Comparison of ENCODE assay signal across 12 mouse cellular contexts in genomic region chr2:49730183-49730582, GRCm38 (mm10). TPM values are rescaled to one million over a fixed set of nuclear protein-coding genes. Genes with fewer than 3 reads are reported as not detected.
DNase-seq lines count a peak whose midpoint lies in the region; ATAC-seq lines count a peak whose summit lies in the region.
"Had no signal": no experiment of that assay in that cellular context is flagged by ENCODE, and none has a peak within 500 bp of the region (broad histone marks: within the 10 kb centered on the region; RNA-seq: fewer than 3 reads in every experiment).

No protein-coding gene starts in this region.

- DNase-seq in heart, adult 11 months, result peak; percentile 90
- DNase-seq in heart, adult 8-10 months (ENCODE audit: low spot score), result no peak
- DNase-seq in 416B (ENCODE audit: low read depth), result peak; percentile 81
- DNase-seq in forebrain, embryonic 14.5 days (ENCODE audit: low spot score), result no peak
- no peak for DNase-seq in Muller cell, postnatal 12 days (ENCODE audit: inconsistent ontology term)
- DNase-seq in adrenal gland, postnatal 4 days (ENCODE audit: low spot score in 2 of 2), result no peak
- DNase-seq: adrenal gland, postnatal 25 days; cerebellum, postnatal 36 days; gastrocnemius, adult 2 months had no signal

- H3K4me1 ChIP-seq in liver, embryonic 16.5 days (ENCODE audit: control insufficient read depth, low read depth, low read length), result peaks cover 9% of the 10 kb centered on the region
- peaks cover 9% of the 10 kb centered on the region for H3K4me1 ChIP-seq in forebrain, embryonic 14.5 days (ENCODE audit: control insufficient read depth, insufficient read depth, low read length)

- H3K4me3 ChIP-seq in liver, embryonic 16.5 days (ENCODE audit: low read depth, low read length), result peak overlapping the region; percentile 28
- no peak overlapping the region for H3K4me3 ChIP-seq in forebrain, embryonic 14.5 days (ENCODE audit: low read depth, low read length)
- H3K4me3 ChIP-seq: gastrocnemius, adult 2 months had no signal

- 13% methylated on average over 5 of the region's 5 CpGs for whole genome bisulfite sequencing in liver, embryonic 16.5 days (ENCODE audit: insufficient replicate concordance)
- 56% methylated on average over 5 of the region's 5 CpGs for WGBS in forebrain, embryonic 14.5 days

- peak; percentile 90 for ATAC-seq in erythroblast, adult 5-6 weeks (replicated peaks; ENCODE audit: low FRiP score, poor library complexity, severe bottlenecking)
- peak; percentile 97 for ATAC-seq in liver, embryonic 16.5 days (ENCODE audit: low read depth)
- no peak for ATAC-seq in forebrain, embryonic 14.5 days
- ATAC-seq: hindbrain, postnatal 0 days had no signal

- peak overlapping the region; percentile 58 for H3K27ac ChIP-seq in liver, embryonic 16.5 days (ENCODE audit: low read length)
- H3K27ac ChIP-seq in forebrain, embryonic 14.5 days (ENCODE audit: low read depth, low read length), result no peak overlapping the region
- H3K27ac ChIP-seq: gastrocnemius, adult 2 months; hindbrain, postnatal 0 days had no signal

- no peaks in the 10 kb centered on the region for H3K36me3 ChIP-seq in liver, embryonic 16.5 days (ENCODE audit: control insufficient read depth, insufficient read depth)
- H3K36me3 ChIP-seq in forebrain, embryonic 14.5 days (ENCODE audit: control insufficient read depth, insufficient read depth, low read length), result peaks cover 72% of the 10 kb centered on the region

- H3K27me3 ChIP-seq in liver, embryonic 16.5 days (ENCODE audit: control insufficient read depth, insufficient read depth, low read depth, low read length), result no peaks in the 10 kb centered on the region
- H3K27me3 ChIP-seq in forebrain, embryonic 14.5 days (replicated peaks; ENCODE audit: control insufficient read depth, insufficient read depth, low read length), result no peaks in the 10 kb centered on the region

- peak overlapping the region; percentile 51 for H3K4me2 ChIP-seq in liver, embryonic 16.5 days (ENCODE audit: low read depth, low read length)
- H3K4me2 ChIP-seq in forebrain, embryonic 14.5 days (ENCODE audit: low read length), result no peak overlapping the region

- no peaks in the 10 kb centered on the region for H3K9me3 ChIP-seq in liver, embryonic 16.5 days (replicated peaks; ENCODE audit: control insufficient read depth, low read length)
- no peaks in the 10 kb centered on the region for H3K9me3 ChIP-seq in forebrain, embryonic 14.5 days (replicated peaks; ENCODE audit: control insufficient read depth, low read length)

- H3K9ac ChIP-seq in liver, embryonic 16.5 days (ENCODE audit: low read depth, low read length), result no peak overlapping the region; the same call in 1 of the 2 replicates
- H3K9ac ChIP-seq in forebrain, embryonic 14.5 days (ENCODE audit: low read length), result no peak overlapping the region

RNA-seq across cellular contexts. Expression of gene Lypd6b, which starts 57.3 kb away (rescaled TPM):
- under 1 TPM in 2 of 4 experiments, not detected in 2; 0.11 to 0.12 TPM for total RNA-seq in heart, adult 8-10 months (2022)
- not detected in 2 replicates for total RNA-seq in erythroblast, adult 5-6 weeks (2015; ENCODE audit: low replicate concordance)
- total RNA-seq in erythroblast, adult 5-6 weeks (2017; ENCODE audit: low replicate concordance), result not detected in 2 replicates
- 0.04 TPM in 1 of 2 replicates, not detected in the other for polyA plus RNA-seq in liver, embryonic 16.5 days (2015; fragmentation: Nextera tagmentation; extraction: Ambion mirVana)
- polyA plus RNA-seq in forebrain, embryonic 14.5 days (2014; fragmentation: Nextera tagmentation; extraction: Ambion mirVana), result 8.7 and 10.7 TPM in 2 replicates
- 1 to 10 TPM in 1 of 2 experiments, under 1 TPM in 1; 0.23 to 1.6 TPM for total RNA-seq in adrenal gland, postnatal 4 days (2021)
- total RNA-seq: gastrocnemius, adult 2 months had no signal

Comparison
In these comparisons a context has a peak if more than half of its experiments do, and no peak if none do; other contexts are left out.
1. DNase-seq: peak in heart, adult 11 months (single experiment) and 416B (single experiment); none in heart, adult 8-10 months (single experiment), forebrain, embryonic 14.5 days (single experiment), Muller cell, postnatal 12 days (single experiment) and adrenal gland, postnatal 4 days (0 of 2).